Mouse (Mus musculus) ES-E14 (cell line): ENCODE data around the gene Mdfi. TPM values are rescaled to one million over a fixed set of nuclear protein-coding genes. Genes with fewer than 3 reads are reported as not detected.

ENCODE experiments used
- DNase-seq: peaks from one replicate; pipeline ENCODE4 v3.0.0-alpha.2; 2013; ENCODE audit warnings: low read depth, low spot score
- H3K27ac ChIP-seq: 2 replicates; pipeline ENCODE4 v1.5.1; 2012; ENCODE audit warnings: low read depth, mild to moderate bottlenecking, low read length, moderate library complexity, mixed read lengths; ENCODE audit not compliant: poor library complexity, insufficient read depth, severe bottlenecking
- H3K36me3 ChIP-seq: 2 replicates; pipeline ENCODE4 v1.6.1; 2012; ENCODE audit warnings: mild to moderate bottlenecking, low read length, moderate library complexity, mixed read lengths; ENCODE audit not compliant: control insufficient read depth, poor library complexity, insufficient read depth, severe bottlenecking
- H3K4me1 ChIP-seq, 2 experiments: fragments of 150-350 bp in 1 of 2; sonication (generic) in 1 of 2; 2 replicates each; pipeline ENCODE4 v1.6.1; 2012; ENCODE audit warnings: low read length in 2 of 2, mild to moderate bottlenecking in 1 of 2, mixed read lengths in 1 of 2; ENCODE audit not compliant: control insufficient read depth in 2 of 2, insufficient read depth in 2 of 2, poor library complexity in 1 of 2
- H3K4me3 ChIP-seq, 2 experiments: fragments of 150-350 bp in 1 of 2; sonication (generic) in 1 of 2; 2 replicates each; pipeline ENCODE4 v1.5.1; 2012; ENCODE audit warnings: low read length in 2 of 2, low read depth in 1 of 2, mild to moderate bottlenecking in 1 of 2, mixed read lengths in 1 of 2; ENCODE audit not compliant: insufficient read depth in 1 of 2, poor library complexity in 1 of 2, severe bottlenecking in 1 of 2
- H3K9ac ChIP-seq: 2 replicates; pipeline ENCODE4 v1.6.1; 2012; ENCODE audit warnings: low read depth, mild to moderate bottlenecking, low read length, mixed read lengths; ENCODE audit not compliant: poor library complexity, insufficient read depth, severe bottlenecking
- H3K9me3 ChIP-seq: fragments of 150-350 bp; sonication (generic); 2 replicates; pipeline ENCODE4 v1.6.1; 2012; ENCODE audit warnings: low read depth, mild to moderate bottlenecking, low read length; ENCODE audit not compliant: control insufficient read depth, insufficient read depth
- CHD2 ChIP-seq: IDR thresholded peaks from 2 replicates; pipeline ENCODE4 v1.6.1; 2014; ENCODE audit warnings: mild to moderate bottlenecking, low read depth, low read length, inconsistent platforms
- HCFC1 ChIP-seq: IDR thresholded peaks from 2 replicates; pipeline ENCODE4 v1.6.1; 2012; ENCODE audit warnings: low read length, inconsistent platforms, borderline replicate concordance; ENCODE audit not compliant: insufficient read depth
- MAFK ChIP-seq: IDR thresholded peaks from 2 replicates; pipeline ENCODE4 v1.6.1; 2014; ENCODE audit warnings: mild to moderate bottlenecking, low read depth, low read length, inconsistent platforms; ENCODE audit not compliant: insufficient read depth
- ZC3H11A ChIP-seq: IDR thresholded peaks from 2 replicates; pipeline ENCODE4 v1.6.1; 2012; ENCODE audit warnings: low read depth, mild to moderate bottlenecking, inconsistent platforms, low read length, borderline replicate concordance
- ZNF384 ChIP-seq: IDR thresholded peaks from 2 replicates; pipeline ENCODE4 v1.6.1; 2012; ENCODE audit warnings: low read depth, low read length, inconsistent platforms
- in situ Hi-C, 2 experiments: fragments of 600-800 bp; cut with MboI; formaldehyde crosslinking; loops; one replicate each; pipeline ENCODE4 v1.15.1; 2025; ENCODE audit warnings: low sequenced_read_pairs in 2 of 2, inconsistent platforms in 1 of 2; ENCODE audit not compliant: unreplicated experiment in 2 of 2
- total RNA-seq: library from RNA; depleted of rRNA; stranded (reverse); fragments of 300-350 nt; gene quantifications from 2 replicates; pipeline ENCODE4 v1.2.3, GENCODE M21; 2012

Gene Mdfi
- total RNA-seq, 1 experiment: 15.6 TPM

GRCm38 (mm10) chr17:47850639-47851314, 16.3 kb upstream of the Mdfi start:
- DNase-seq: no peak
- Histone ChIP-seq H3K9ac (no peak overlapping the region), H3K36me3 (no peaks in the 10 kb centered on the region), H3K4me3 (no peak overlapping the region), H3K27ac (no peak overlapping the region), H3K4me1 (peaks cover 0 to 8% of the 10 kb centered on the region in 2 experiments; a peak in 1 of 4 replicates), H3K9me3 (no peaks in the 10 kb centered on the region)
- TF ChIP-seq ZNF384 (peak; percentile 69; the same call in 1 of the 2 replicates), HCFC1 (no peak), ZC3H11A (no peak), MAFK (no peak), CHD2 (no peak)
- in situ Hi-C loops: no loop called here

GRCm38 (mm10) chr17:47850035-47850434, 15.5 kb upstream of the Mdfi start:
- Histone ChIP-seq H3K9ac (no peak overlapping the region), H3K36me3 (no peaks in the 10 kb centered on the region), H3K9me3 (no peaks in the 10 kb centered on the region), H3K4me1 (peaks cover 0 to 8% of the 10 kb centered on the region in 2 experiments; a peak in 1 of 4 replicates), H3K4me3 (no peak overlapping the region), H3K27ac (no peak overlapping the region)
- no peak for TF ChIP-seq ZC3H11A
- no peak for TF ChIP-seq ZNF384
- no peak for TF ChIP-seq MAFK
- TF ChIP-seq CHD2: no peak
- no peak for TF ChIP-seq HCFC1
- DNase-seq: no peak
- in situ Hi-C loops: no loop called here

GRCm38 (mm10) chr17:47847985-47848384, 13.5 kb upstream of the Mdfi start:
- Histone ChIP-seq H3K9ac (no peak overlapping the region), H3K4me3 (no peak overlapping the region), H3K9me3 (no peaks in the 10 kb centered on the region), H3K4me1 (peaks cover 0 to 8% of the 10 kb centered on the region in 2 experiments; a peak in 1 of 4 replicates), H3K27ac (no peak overlapping the region), H3K36me3 (no peaks in the 10 kb centered on the region)
- in situ Hi-C loops: no loop called here
- no peak for DNase-seq
- no peak for TF ChIP-seq ZNF384
- TF ChIP-seq MAFK: no peak
- no peak for TF ChIP-seq HCFC1
- TF ChIP-seq ZC3H11A: no peak
- TF ChIP-seq CHD2: no peak

- H3K36me3 ChIP-seq: no peaks in the 10 kb centered on the region
- no peak for DNase-seq
- H3K4me1 ChIP-seq: peaks cover 2 to 4% of the 10 kb centered on the region in 2 experiments; a peak in 1 of 4 replicates
- no peak overlapping the region for H3K27ac ChIP-seq
- H3K4me3 ChIP-seq: no peak overlapping the region
- no peaks in the 10 kb centered on the region for H3K9me3 ChIP-seq
- in situ Hi-C loops: no loop called here
- TF ChIP-seq CHD2 (no peak), MAFK (no peak), HCFC1 (no peak), ZC3H11A (no peak), ZNF384 (no peak)
- H3K9ac ChIP-seq: no peak overlapping the region
Observed at GRCm38 (mm10) chr17:47845609-47846008, 11.1 kb upstream of the Mdfi start.
